Mouse (Mus musculus): Measurements from ENCODE around the gene Serpinb1a.

GRCm38 (mm10) chr13:32819926-32820325 is 31.1 kb downstream of the Serpinb1a start:
- TF ChIP-seq GATA1 (IDR thresholded peaks at IDR 0.05; ENCODE audit: borderline replicate concordance, low read length) (no peak), CTCF (IDR thresholded peaks at IDR 0.05; ENCODE audit: low read depth, low read length) (no peak), POLR2AphosphoS5 (IDR thresholded peaks at IDR 0.05; ENCODE audit: insufficient replicate concordance, low read depth, low read length) (no peak)
